Mouse (Mus musculus) lung, embryonic 15.5 days (tissue): Measurements from ENCODE around the gene Ptf1a. TPM values are rescaled to one million over a fixed set of nuclear protein-coding genes. Genes with fewer than 3 reads are reported as not detected.

Source experiments
- ATAC-seq: fragments of 200-750 bp; cut with Nextera tagmentation; 2 replicates; pipeline ENCODE4 v1.8.0; 2017; ENCODE audit warnings: moderate number of reproducible peaks, borderline replicate concordance; ENCODE audit not compliant: low FRiP score, low TSS enrichment; ENCODE audit errors: extremely low read depth
- H3K27ac ChIP-seq: fragments of 300-500 bp; sonication (generic); 2 replicates; pipeline ENCODE4 v1.5.1; 2015; ENCODE audit warnings: moderate library complexity, mild to moderate bottlenecking, inconsistent platforms
- H3K27me3 ChIP-seq: fragments of 300-500 bp; sonication (generic); 2 replicates; pipeline ENCODE4 v1.6.1; 2015; ENCODE audit warnings: inconsistent platforms
- H3K36me3 ChIP-seq: fragments of 300-500 bp; sonication (generic); 2 replicates; pipeline ENCODE4 v1.6.1; 2015; ENCODE audit warnings: inconsistent platforms
- H3K4me1 ChIP-seq: fragments of 300-500 bp; sonication (generic); 2 replicates; pipeline ENCODE4 v1.6.1; 2015; ENCODE audit warnings: inconsistent platforms
- H3K4me2 ChIP-seq: fragments of 300-500 bp; sonication (generic); 2 replicates; pipeline ENCODE4 v1.6.1; 2015; ENCODE audit warnings: inconsistent platforms, mild to moderate bottlenecking, moderate library complexity
- H3K4me3 ChIP-seq: fragments of 300-500 bp; sonication (generic); 2 replicates; pipeline ENCODE4 v1.5.1; 2015; ENCODE audit warnings: mild to moderate bottlenecking, inconsistent platforms
- H3K9ac ChIP-seq: fragments of 300-500 bp; sonication (generic); 2 replicates; pipeline ENCODE4 v1.6.1; 2015; ENCODE audit warnings: inconsistent platforms
- H3K9me3 ChIP-seq: fragments of 300-500 bp; sonication (generic); 2 replicates; pipeline ENCODE4 v1.6.1; 2016; ENCODE audit warnings: inconsistent platforms
- WGBS: fragments of 180-500 bp; shearing (Covaris S2); methylation state at CpG from one replicate; pipeline ENCODE4 v1.1.7; 2015; 5-methylcytosine and 5-hydroxymethylcytosine counted together
- polyA plus RNA-seq: library from polyadenylated mRNA; unstranded; fragments of >200 nt; fragmentation: Nextera tagmentation; extraction: Ambion mirVana; gene quantifications from 2 replicates; pipeline ENCODE4 v1.2.1, GENCODE M21; 2015

Gene Ptf1a
- polyA plus RNA-seq, 1 experiment from 2014 or later = not detected

DNA sequence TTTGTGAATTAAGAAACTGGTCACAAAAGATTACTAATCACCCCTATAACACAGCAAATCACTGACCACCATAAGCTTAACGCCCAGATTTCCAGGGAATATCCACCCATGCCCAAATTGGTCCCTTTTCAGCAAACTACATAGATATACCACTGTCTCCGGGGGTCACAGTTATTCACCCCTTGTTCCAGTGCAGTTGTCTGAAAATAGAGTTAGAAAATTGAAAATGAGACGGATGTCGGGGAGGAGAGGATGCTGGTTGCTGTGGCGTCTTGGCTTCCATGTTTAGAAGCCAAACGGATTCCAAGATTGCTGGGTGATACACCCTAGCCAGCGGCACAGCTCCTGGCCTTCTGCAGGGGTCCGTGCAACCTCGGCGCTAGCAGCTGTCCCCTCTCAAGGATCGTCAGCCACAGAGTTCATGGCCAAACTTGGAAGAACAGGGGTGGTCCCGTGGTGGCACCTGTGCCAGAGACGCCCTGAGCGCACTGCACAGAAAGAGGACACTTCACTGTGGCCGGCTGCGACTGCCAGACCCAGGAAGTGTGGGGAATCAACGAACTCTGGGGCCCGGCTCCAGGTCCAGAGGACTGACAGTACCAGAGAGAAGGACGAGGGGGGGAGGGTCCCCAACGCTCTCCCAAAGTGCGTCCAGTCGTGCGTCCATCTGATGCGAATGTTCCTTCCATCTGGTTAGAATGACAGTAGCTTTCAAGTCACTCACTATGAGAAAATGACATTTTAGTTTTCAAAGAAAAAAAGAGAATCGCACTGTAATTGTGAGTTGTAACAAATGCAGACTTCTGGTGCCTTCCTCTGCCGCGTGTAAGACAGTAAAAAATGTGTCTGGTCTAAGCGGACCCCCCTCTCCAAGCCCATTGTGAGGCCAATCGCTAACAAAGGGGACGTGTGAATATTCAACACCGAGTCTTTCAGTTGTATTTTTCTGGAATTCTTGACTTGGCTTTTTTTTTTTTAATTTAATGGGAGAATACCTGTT is 15.5 kb upstream of the Ptf1a start:
- H3K27ac ChIP-seq = no peak overlapping the region
- WGBS = 4% methylated on average over 31 of the region's 31 CpGs
- H3K27me3 ChIP-seq = peaks cover 75% of the 10 kb centered on the region
- no peaks in the 10 kb centered on the region for H3K9me3 ChIP-seq
- no peaks in the 10 kb centered on the region for H3K36me3 ChIP-seq
- peaks cover 9% of the 10 kb centered on the region; the same call in 1 of the 2 replicates for H3K4me1 ChIP-seq
- no peak for ATAC-seq
- no peak overlapping the region for H3K4me2 ChIP-seq
- no peak overlapping the region for H3K4me3 ChIP-seq
- H3K9ac ChIP-seq = no peak overlapping the region

GRCm38 (mm10) chr2:19430746-19431145 is 14.7 kb upstream of the Ptf1a start:
- Histone ChIP-seq H3K36me3 (no peaks in the 10 kb centered on the region), H3K4me2 (peak overlapping the region; percentile 9; the same call in 1 of the 2 replicates), H3K27ac (no peak overlapping the region), H3K27me3 (peaks cover 78% of the 10 kb centered on the region), H3K4me3 (no peak overlapping the region), H3K9ac (no peak overlapping the region), H3K4me1 (peaks cover 9% of the 10 kb centered on the region; the same call in 1 of the 2 replicates), H3K9me3 (no peaks in the 10 kb centered on the region)
- WGBS = under 1% methylated on average over 33 of the region's 33 CpGs
- no peak for ATAC-seq

DNA sequence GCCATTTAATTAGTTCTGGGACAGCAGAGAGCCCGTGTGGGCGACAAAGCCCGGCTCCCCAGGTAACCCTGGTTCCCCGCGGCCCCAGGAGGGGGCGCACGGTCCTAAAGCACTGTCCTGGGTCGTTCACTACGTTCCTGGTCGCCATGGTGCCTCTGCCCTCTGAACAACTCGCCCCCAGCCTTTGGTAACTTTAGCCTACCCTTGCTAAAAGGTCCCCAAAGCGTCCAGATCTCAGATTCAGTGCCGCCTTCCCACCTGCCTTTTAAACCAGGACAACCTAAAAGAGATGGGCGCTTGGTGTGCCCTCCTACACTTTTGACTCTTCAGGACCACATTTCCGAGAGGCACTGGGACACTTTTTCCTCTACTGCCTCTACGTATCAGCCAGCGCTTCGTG is 14.3 kb upstream of the Ptf1a start:
- Histone ChIP-seq H3K27ac (no peak overlapping the region), H3K4me2 (peak overlapping the region; percentile 9; the same call in 1 of the 2 replicates), H3K9me3 (no peaks in the 10 kb centered on the region), H3K36me3 (no peaks in the 10 kb centered on the region), H3K4me3 (no peak overlapping the region), H3K27me3 (peaks cover 82% of the 10 kb centered on the region), H3K9ac (no peak overlapping the region), H3K4me1 (peaks cover 9% of the 10 kb centered on the region; the same call in 1 of the 2 replicates)
- no peak for ATAC-seq
- WGBS = under 1% methylated on average over 18 of the region's 18 CpGs

- Histone ChIP-seq H3K4me1 (peaks cover 9% of the 10 kb centered on the region; the same call in 1 of the 2 replicates), H3K4me3 (no peak overlapping the region), H3K4me2 (no peak overlapping the region), H3K9ac (no peak overlapping the region), H3K36me3 (no peaks in the 10 kb centered on the region), H3K27me3 (peaks cover 80% of the 10 kb centered on the region), H3K27ac (no peak overlapping the region), H3K9me3 (no peaks in the 10 kb centered on the region)
- ATAC-seq = no peak
- 3% methylated on average over 41 of the region's 41 CpGs for WGBS
These were observed 13.7 kb upstream of the Ptf1a start for GRCm38 (mm10) chr2:19431614-19432323.

GRCm38 (mm10) chr2:19444346-19444745 is 1.1 kb upstream of the Ptf1a start:
- Histone ChIP-seq H3K27ac (no peak overlapping the region), H3K4me3 (no peak overlapping the region), H3K36me3 (no peaks in the 10 kb centered on the region), H3K9ac (no peak overlapping the region), H3K4me1 (peaks cover 19% of the 10 kb centered on the region), H3K9me3 (no peaks in the 10 kb centered on the region), H3K4me2 (no peak overlapping the region), H3K27me3 (peaks cover 89% of the 10 kb centered on the region)
- no peak for ATAC-seq
- WGBS = 5% methylated on average over 9 of the region's 9 CpGs

DNA sequence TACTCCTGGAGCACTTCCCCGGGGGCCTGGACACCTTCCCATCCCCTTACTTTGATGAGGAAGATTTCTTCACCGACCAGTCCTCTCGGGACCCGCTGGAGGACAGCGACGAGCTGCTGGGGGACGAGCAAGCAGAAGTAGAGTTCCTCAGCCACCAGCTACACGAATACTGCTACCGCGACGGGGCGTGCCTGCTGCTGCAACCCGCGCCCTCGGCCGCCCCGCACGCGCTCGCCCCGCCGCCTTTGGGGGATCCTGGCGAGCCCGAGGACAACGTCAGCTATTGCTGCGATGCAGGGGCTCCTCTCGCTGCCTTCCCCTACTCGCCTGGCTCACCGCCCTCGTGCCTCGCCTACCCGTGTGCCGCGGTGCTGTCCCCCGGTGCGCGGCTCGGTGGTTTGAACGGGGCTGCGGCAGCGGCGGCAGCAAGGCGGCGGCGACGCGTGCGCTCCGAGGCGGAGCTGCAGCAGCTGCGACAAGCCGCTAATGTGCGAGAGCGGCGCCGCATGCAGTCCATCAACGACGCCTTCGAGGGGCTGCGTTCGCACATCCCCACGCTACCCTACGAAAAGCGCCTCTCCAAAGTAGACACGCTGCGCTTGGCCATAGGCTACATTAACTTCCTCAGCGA is 523 bp downstream of the Ptf1a start:
- peak; percentile 58; the same call in 1 of the 2 replicates for ATAC-seq
- Histone ChIP-seq H3K4me1 (peaks cover 19% of the 10 kb centered on the region), H3K4me3 (peak overlapping the region; percentile 23), H3K4me2 (peak overlapping the region; percentile 50), H3K9ac (no peak overlapping the region), H3K36me3 (no peaks in the 10 kb centered on the region), H3K27ac (no peak overlapping the region), H3K9me3 (no peaks in the 10 kb centered on the region), H3K27me3 (peaks cover 96% of the 10 kb centered on the region)
- WGBS = under 1% methylated on average over 67 of the region's 67 CpGs

DNA sequence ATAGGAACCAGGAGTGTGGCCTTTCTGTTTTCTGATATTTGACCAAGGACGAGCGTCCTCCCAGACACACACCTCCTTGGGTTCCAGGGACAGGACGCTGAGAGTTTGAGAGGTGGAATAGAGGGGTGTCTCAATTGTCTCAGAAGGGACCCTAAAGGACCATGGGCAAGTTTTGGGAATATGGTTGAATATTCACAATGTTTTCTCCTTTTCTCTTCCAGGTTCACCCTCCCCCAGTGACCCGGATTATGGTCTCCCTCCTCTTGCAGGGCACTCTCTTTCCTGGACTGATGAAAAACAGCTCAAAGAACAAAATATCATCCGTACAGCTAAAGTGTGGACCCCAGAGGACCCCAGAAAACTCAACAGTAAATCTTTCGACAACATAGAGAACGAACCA is 1.3 kb downstream of the Ptf1a start:
- no peaks in the 10 kb centered on the region for H3K36me3 ChIP-seq
- H3K9me3 ChIP-seq = no peaks in the 10 kb centered on the region
- no peak overlapping the region for H3K27ac ChIP-seq
- H3K4me2 ChIP-seq = no peak overlapping the region
- H3K9ac ChIP-seq = no peak overlapping the region
- 7% methylated on average over 7 of the region's 7 CpGs for WGBS
- ATAC-seq = no peak
- H3K4me1 ChIP-seq = peaks cover 19% of the 10 kb centered on the region
- peaks cover 96% of the 10 kb centered on the region for H3K27me3 ChIP-seq
- H3K4me3 ChIP-seq = no peak overlapping the region

GRCm38 (mm10) chr2:19448042-19448700 is 2.7 kb downstream of the Ptf1a start:
- 3% methylated on average over 27 of the region's 31 CpGs for WGBS
- Histone ChIP-seq H3K9me3 (no peaks in the 10 kb centered on the region), H3K27ac (no peak overlapping the region), H3K4me1 (peaks cover 19% of the 10 kb centered on the region), H3K4me2 (peak overlapping the region; percentile 41), H3K36me3 (no peaks in the 10 kb centered on the region), H3K9ac (no peak overlapping the region), H3K27me3 (peaks cover 97% of the 10 kb centered on the region), H3K4me3 (0 out of 2 replicates have a peak overlapping the region, but pooled peaks have one; percentile 4)
- ATAC-seq = no peak; the same call in none of the 2 replicates

GRCm38 (mm10) chr2:19449308-19449707 is 3.8 kb downstream of the Ptf1a start:
- no peaks in the 10 kb centered on the region for H3K36me3 ChIP-seq
- H3K4me2 ChIP-seq = no peak overlapping the region
- no peaks in the 10 kb centered on the region for H3K9me3 ChIP-seq
- peaks cover 19% of the 10 kb centered on the region for H3K4me1 ChIP-seq
- ATAC-seq = no peak
- no peak overlapping the region for H3K9ac ChIP-seq
- no peak overlapping the region for H3K27ac ChIP-seq
- 34% methylated on average over 4 of the region's 4 CpGs for WGBS
- peaks cover 98% of the 10 kb centered on the region for H3K27me3 ChIP-seq
- no peak overlapping the region for H3K4me3 ChIP-seq

DNA sequence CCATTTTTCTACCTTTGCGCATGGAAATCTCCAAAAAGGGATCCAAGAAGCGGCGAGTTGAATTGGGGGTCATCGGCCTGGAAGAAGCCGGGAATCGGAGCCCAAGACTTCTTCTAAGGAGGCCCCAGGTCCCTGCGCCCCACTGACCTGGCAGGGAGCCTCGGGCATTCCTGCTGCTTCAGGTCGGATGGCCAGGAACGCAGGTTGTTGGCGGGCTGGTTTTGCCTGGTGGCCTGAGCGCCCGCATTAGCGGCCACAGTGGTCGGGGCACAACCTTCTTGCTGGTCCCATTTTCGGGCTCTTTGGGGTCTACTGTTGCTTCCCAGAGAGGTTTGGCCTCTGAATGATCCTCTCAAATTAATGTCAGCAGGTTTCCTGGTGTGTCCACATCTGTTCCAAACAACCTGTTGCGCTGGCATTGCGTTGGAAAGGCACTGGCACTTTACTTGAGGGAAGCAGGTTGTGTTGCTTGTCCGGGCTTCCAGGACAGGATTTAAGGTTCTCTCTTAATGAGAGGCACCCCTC is 7.1 kb downstream of the Ptf1a start:
- Histone ChIP-seq H3K4me1 (0 out of 2 replicates have a peak, but pooled peaks cover 5% of the 10 kb centered on the region), H3K4me2 (no peak overlapping the region), H3K27me3 (peaks cover 100% of the 10 kb centered on the region), H3K36me3 (no peaks in the 10 kb centered on the region), H3K9me3 (no peaks in the 10 kb centered on the region), H3K27ac (no peak overlapping the region), H3K4me3 (no peak overlapping the region), H3K9ac (no peak overlapping the region)
- WGBS = under 1% methylated on average over 19 of the region's 19 CpGs
- no peak for ATAC-seq

GRCm38 (mm10) chr2:19455228-19455627 is 9.8 kb downstream of the Ptf1a start:
- Histone ChIP-seq H3K27me3 (peaks cover 89% of the 10 kb centered on the region), H3K4me1 (no peaks in the 10 kb centered on the region), H3K9me3 (no peaks in the 10 kb centered on the region), H3K4me3 (no peak overlapping the region), H3K9ac (no peak overlapping the region), H3K27ac (no peak overlapping the region), H3K36me3 (no peaks in the 10 kb centered on the region), H3K4me2 (no peak overlapping the region)
- no peak for ATAC-seq
- WGBS = 6% methylated on average over 5 of the region's 5 CpGs
